Mouse (Mus musculus): ENCODE data around the gene Ate1.
"Not testable (repeated sequence)": the region's sequence is repeated elsewhere in the genome, so short reads cannot be mapped to it uniquely, and the experiment has no call there.

Ate1 gene

DNA sequence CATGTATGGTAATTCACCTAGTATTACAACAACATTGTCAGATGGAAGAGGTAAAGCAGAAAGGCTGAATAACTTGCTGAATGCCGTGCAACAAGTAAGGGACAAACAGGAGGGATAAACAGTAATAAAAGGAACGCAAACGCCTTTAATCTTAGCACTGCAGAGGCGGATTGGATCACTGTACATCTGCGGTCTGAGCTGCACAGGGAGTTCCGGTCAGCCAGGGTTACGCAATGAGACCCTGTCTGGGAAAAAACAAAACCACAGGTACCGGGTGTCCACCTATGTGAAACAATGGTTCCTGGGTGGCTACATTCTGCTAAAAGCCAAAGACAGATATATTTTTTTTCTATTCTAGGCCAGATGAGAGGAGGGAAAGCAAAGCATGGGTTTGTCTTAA lies 3.3 kb upstream of the Ate1 start:
- DNase-seq (ENCODE audit: low spot score) = no peak

DNA sequence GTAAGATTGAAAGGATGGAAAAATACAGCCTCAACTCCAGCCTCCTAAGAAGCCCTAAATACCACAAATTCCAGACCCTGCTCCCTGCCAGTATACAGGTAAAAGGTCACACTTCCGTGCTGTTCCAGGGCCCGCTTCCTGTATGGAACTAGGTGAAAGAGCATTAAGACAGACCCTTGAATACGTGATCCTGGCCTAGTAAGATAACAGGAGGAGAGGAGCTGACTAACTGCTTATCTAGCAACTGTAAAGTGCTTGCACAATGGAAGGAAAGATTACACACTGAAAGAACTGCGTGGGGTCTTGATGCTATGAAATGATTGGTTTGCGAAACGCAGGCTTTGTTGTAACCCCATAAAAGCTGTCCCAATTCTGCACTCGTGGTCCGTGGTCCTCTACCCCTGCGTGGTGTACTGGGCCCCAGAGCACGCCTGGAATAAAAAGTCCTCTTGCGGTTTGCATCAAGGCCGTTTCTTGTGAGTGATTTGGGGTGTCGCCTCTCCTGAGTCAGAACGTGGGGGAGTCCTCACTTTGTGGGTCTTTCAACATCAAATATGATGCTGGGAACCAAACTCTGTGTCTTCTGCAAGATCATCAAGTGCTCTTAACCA lies 748 bp upstream of the Ate1 start:
- no peak for DNase-seq (ENCODE audit: low spot score)

DNA sequence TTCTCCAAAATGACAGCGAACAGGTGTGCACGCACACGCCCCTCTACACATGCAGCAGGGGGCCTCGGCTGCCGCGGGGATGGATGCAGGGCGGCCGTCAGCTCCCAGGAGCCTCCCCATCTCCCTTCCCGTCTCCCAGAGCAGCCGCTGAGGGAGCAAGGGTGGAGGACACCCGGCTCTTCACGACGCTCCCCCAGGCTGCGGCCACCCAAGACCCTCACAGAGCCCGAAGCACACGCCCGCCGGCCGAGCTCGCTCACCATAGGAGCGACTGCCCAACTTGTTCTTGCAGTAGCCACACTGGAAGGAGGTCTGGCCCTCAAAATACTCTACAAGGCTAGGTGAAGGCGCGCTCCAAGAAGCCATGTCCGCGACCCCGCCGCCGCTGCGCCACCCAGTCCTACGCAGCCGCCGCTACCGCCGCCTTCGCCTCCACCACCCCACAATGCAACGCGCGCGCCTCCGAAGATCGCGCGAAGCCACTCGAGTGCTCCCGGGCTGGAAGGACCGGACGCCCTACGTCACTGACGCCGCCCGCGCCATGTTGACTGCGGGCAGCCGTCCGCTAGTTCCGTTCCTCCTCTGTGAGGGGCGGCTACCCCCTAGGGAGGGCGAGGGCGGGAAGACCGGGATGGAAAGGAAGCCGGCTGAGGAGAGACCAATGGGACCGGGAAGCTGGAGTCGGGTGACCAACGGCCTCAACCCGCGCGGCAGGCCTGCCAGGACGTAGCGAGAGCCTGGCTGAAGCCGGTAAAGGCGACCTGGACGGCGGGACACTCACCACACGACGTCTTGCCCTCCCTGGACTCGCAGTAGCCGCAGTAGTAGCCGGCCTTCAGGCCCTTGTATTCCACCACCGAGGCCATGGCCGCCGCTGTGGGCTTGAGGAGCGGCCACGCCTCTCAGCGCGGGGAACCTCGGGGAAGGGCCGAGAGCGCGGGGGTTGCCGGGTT lies 797 bp downstream of the Ate1 start:
- DNase-seq (ENCODE audit: low spot score) = peak; percentile 93

DNA sequence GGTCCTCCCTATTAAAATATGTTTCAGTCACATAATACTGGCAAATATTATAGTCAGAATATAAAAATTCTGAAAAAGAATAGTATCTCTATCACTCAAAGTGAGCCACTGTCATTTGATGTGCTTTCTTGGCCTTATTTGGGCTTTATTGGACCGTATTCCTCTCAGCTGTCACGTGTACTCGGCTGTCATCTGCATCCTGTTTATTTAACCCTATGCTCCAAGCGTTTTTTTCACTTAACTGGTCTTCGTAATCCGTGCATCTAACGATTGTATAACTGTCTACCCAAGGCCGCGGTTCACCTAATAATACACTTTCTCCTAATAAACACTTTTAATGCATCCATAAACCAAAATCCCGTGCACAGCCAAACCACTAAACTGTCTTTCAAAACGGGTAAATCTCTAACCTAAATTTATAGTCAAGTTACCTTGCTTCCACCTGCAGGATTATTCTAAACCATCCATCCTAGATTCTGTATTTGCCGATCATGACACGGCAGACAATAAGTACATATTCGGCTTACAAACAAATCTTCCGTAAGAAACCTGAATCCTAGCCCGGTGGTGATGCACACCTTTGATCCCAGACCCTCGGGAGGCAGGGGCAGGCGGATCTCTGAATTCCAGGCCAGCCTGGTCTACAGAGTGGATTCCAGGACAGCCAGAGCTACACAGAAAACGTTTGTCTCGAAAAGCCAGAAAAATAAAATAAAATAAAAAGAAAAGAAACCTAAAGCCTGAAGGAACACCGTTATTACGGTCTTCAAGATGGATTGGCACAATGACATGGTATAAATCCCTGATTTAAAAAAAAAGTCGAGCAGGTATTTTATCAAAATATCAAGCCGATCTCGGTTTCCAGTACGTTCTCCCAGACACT lies 1.7 kb downstream of the Ate1 start:
- DNase-seq (ENCODE audit: low spot score) = peak; percentile 37

DNA sequence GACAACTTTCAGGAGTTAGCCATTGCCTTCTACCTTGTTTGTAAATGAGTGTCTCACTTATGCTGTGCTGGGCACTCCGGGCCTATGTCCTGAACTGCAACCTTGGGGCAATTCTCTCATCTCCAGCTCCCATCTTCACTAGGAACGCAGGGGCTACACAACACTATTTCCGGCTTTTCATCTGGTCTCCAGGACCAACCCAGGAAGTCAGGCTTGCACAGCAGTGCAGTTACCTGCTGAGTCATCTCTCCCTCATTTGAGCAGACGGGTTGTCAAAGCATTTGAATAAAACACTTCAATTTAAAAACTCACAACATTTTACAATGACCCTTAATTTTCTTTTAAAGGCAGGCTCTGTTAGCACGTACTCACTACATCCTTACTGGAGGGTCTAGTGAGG lies 9.9 kb downstream of the Ate1 start:
- no peak for DNase-seq (ENCODE audit: low spot score)

DNA sequence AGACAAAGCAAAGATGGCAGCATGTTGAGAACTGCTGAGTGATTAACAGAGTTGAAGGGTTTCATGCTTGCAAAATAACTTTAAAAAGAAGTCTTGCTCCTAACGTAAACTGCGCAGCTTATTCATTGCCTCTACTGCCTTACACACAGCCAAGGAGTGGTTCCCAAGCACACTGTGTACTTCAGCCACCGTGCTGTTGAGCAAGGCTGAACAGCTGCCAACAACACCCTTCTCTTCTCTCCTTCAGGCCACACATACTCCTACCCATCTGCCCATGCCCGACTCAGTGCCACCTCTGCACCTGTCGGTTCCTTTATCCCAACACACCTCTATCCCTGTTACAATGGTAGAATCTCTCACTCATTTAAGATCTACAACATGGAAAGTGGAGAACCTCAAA lies 17.2 kb downstream of the Ate1 start:
- no peak for DNase-seq (ENCODE audit: low spot score)

DNA sequence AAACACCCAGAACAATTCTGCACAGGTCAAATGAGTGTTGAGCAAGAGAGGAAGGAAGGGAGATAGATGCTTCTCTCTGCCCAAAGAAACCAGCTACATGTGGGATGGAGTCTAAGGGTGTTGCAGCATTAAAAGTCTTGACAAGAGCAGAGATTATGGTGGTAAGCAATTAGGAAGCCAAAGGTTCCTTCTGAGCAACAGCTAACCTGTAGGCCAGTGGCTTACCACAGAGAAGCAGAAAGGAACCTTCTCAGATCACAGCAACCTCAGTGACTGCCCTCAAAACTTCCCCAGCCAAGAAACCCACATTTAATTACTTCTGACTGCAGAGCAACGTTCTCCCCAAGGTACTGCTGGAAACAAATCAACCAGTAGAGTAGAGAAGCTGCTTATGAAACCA lies 18.7 kb downstream of the Ate1 start:
- DNase-seq (ENCODE audit: low spot score) = no peak

DNA sequence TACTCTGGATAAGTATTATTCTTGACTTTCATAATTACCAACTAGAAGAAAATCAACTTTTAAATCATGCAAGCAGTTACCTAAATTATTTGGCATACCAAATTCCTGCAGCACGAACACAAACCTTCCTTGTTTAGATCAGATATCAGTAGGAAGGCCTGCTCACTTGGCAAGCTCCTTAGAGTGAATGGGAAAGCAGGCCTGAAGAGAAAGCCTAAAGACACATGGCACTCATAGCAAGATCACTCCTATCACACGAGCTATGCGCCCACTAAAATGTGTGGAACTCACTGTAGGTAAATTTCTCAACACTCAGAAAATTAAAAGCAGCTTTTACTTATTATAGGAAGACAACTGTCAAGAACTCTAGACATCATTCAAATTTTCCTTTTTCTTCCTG lies 26.8 kb downstream of the Ate1 start:
- no peak for DNase-seq (ENCODE audit: low spot score)

DNA sequence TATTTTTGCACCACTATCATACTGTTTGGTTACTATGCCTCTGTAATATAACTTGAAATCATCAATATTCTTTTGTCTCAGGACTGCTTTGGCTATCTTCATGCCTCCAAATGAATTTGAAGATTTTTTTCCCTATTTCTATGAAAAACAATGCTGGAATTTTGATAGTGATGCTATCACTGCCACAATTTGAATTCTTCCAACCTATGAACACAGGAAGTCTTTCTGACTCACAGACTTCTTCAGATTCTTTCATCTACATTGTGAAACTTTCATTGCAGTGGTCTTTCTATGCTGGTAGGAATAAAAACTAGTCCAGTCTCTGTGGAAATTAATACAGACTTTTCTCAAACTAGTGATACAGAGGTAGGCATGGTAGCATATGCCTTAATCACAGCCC lies 28.1 kb downstream of the Ate1 start:
- no peak for DNase-seq (ENCODE audit: low spot score)

DNA sequence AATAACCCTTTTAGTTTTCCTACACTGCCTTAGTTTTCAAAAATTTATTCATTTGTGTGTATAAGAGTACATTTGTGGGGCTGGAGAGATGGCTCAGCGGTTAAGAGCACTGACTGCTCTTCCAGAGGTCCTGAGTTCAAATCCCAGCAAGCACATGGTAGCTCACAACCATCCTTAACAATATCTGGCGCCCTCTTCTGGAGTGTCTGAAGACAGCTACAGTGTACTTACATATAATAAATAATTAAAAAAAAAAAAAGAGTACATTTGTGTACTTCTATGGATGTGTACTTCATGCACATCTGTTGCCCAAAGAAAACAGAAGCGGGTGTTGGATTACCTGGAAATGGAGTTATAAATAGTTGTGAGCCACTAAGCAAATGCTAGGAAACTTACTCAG lies 41.2 kb downstream of the Ate1 start:
- not testable (repeated sequence) for DNase-seq (ENCODE audit: low spot score)

DNA sequence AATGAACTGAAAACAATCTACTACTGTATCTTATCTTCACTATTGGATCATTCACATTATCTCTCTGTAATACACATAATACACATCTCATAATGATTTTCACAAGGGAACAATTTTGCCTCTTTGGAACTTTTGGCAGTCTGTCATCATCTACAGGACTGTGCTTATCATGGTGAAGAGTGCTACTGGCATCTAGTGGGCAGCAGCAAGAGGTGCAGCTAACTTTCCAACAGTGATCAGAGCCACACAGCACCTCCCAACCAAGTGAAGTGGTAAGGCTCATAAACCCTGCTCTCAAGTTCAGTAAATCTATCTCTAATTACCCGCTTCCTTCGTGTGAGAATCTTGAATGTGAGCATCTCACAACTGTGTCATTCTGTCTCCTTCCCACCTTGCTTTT lies 44.2 kb downstream of the Ate1 start:
- peak; percentile 15 for DNase-seq (ENCODE audit: low spot score)

DNA sequence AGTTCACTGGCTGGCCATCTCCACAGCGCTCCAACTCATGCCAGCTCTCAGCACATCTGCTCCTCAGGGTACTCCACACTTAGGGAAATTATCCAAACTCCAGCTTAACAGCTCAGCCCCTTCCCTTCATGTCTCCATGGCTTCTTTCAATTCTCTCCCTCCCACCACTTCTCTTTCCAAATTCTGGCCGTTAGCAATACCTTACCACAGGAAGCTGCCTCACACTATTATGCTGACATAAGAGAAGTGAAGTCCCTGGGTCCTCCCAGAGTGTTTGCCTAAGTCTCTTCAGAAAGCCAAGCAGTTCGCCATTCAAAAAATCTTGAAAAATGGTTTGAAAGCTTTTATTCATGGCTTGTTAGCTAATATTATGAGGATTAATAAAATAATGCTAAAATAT lies 46.3 kb downstream of the Ate1 start:
- DNase-seq (ENCODE audit: low spot score) = no peak

DNA sequence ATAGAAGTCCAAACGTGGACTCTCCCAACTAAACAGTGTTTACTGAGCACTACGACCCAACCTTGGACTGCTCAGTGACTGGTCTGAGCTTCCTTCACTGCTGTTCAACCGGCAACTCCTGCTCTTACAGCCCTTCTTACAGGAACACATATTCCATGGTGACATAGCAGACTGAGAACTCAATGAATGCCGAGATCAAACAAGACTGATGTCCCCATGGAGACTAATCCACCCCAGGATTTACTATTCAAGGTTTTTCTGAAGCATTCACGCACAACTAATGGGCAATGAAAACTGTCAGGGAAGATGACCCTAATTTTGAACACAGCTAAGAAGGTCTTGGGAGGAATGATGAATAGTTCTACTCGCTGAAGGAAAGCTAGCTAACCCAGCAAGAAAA lies 47.5 kb downstream of the Ate1 start:
- no peak for DNase-seq (ENCODE audit: low spot score)

DNA sequence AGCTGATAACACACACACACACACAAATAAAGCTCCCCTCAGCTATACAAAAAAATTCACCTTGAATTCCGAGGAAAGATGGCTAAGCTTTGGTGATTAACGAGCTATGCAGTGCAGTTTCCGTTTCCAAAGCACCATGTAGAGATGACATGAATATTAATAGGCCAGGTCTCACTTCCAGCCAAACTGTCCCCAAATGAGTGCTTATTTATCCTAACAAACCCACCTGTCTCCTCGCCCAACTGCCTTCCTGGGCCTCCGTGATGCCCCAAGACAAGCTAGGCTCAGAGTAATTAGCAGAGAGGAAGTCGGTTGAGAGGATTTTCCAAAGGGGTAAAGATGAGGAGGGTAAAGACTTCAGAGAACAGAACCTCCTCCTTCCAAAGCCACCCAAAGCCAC lies 49.1 kb downstream of the Ate1 start:
- no peak for DNase-seq (ENCODE audit: low spot score)

DNA sequence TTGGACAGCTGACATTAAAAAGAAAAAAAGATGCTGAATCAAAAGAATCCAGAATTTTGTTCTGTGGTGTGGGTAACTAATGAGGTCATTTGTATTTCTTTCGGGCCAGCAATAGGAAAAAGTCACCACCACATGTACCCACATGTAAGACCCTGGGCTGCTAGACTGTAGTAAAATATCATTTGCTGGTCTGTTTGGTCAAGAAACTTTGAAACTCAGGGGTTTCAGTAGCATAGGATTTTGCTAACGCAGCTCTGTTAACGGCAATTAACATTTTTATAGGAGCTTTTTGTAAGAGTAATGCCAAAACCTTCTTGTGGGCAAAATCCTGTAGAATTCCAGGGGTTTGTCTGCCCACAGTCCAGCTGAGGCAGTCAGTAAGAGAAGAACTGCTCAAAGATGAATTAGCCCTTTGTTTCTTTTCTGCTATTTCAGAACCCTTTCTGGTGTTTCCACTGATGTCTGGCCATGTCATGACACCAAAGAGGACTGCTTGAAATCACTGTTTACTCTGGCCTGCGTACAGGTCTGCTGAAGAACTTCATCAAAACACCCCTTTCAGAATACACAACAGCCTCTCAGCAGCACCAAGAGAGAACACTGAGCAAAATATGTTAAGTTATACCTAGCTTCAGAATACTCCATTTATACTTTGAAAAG lies 64.5 kb downstream of the Ate1 start:
- no peak for DNase-seq (ENCODE audit: low spot score)

DNA sequence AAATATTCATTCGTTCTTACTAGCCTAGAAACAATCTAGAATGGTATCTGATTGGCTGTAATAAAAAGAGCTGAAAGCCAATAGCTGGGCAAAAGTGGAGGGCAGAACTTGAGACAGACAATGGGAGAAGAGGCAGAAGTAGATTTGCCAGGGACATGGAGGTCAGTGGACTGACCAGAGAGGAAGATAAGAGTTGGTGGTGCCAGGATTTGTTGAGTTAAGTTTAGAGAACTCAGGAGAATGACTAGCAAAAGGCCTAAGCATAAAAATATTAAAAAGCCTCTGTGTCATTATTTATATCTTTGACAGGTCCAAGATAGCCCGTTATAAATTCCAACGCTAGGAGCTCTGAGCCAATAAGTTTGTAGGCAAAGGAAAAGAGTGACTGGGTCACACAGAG lies 65.9 kb downstream of the Ate1 start:
- no peak for DNase-seq (ENCODE audit: low spot score)

DNA sequence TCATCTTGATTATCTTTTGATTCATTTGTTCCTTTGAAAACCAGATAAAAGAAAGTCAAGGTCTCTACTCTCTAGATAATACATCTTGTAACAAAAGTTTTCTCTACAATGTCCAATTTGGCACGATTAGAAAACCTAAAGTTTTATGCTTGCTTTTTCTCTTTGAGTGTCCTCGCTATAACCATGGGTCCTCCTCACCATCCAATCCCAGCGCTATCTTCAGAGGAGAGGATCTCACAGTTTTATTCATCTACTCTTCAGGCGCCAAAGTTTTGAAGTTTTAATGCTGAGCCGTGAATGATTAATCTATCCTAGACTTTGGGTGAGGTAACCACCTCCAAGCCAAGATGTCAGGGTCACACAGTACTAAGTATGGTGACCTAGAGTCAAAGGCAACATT lies 84.4 kb downstream of the Ate1 start:
- DNase-seq (ENCODE audit: low spot score) = no peak

DNA sequence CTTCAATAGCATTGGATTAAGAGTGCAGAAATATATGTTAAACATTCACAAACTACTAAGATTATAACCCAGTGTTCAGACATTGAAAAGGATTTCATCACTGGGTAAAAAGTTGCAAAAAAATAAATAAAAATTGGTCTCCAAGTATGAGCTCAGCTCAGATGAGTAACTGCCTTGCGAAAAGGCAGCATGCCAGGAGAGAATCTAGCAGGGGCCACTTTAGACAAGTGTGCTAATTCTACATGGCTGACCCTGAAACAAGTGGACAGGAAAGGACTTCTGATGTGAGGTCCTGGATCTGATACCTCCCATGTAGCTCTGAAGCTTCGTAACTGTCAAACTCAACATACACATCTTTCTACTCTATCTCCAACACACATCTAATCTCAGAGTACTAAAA lies 88.0 kb downstream of the Ate1 start:
- DNase-seq (ENCODE audit: low spot score) = no peak

DNA sequence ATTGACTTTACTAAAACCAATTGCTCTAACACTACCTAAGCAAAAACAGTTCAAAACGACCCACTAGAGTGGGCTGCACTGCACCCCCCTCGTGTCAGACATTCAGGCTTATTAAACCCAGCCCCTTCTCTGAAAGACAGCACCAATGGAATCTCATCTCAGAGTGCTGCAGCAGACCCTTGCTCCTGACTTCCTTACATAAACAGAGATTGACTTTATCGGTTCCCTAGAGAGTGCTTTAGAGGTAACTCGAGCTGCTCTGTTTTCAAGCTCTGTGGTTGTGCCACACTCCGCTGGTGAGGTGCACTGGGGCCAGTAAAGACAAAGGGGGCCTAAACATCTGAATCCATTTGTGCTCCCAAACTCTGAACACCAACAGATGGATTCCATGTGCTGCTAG lies 93.6 kb downstream of the Ate1 start:
- no peak for DNase-seq (ENCODE audit: low spot score)

DNA sequence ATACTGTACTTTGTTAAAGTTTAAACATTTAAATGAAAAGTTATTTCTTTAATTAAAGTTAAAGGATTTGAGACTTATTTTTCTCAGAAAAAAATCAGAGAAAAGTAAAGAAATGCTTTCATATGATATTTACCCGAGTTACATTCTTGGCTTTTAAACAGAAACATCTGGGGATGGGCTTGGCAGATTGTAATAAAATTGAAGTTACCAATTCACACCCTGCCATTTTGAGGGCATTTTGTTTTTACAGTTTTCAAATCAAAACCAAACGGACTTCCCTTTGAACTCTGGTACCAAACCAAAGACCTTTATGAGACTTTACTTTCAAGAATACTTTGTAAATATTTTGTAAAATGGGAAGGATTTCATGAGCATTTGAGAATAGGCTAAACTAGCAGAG lies 94.2 kb downstream of the Ate1 start:
- no peak for DNase-seq (ENCODE audit: low spot score)

DNA sequence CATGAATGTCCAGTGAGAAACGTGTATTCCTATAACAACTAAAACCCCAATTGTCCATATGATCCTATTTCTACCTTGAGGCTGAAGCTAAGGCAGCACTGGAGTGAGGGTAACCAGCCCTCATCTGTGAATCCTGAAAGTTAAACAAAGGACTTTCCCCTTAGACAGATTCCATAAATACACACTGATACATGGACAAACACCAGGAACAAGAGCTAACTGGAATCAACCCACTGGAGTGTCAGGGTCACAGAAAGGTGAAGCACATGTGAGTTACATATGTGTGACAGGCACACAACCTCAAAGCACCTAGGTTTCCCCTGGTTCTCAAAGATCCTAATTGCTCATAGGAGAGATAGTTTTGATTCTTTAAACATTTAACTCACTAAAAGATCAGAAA lies 100.2 kb downstream of the Ate1 start:
- no peak for DNase-seq (ENCODE audit: low spot score)

DNA sequence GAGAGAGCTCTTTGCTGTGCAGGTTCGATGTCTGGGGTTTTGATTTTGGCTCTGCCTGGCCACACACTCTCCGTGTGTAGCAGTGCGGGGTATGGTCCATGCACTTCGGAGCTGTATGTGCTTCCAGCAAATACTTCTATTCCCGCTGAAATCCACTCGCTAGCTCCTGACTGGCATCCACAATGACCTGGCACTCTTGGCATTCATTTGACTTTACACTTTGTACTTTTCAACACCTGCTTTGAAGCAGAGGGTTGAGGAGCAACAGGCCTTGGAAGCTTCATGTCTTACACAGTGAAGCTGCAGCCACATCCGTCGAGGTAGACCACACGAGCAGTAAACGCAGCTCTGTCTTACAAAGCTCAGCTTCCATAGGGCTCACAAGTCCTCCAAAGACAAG lies 112.5 kb downstream of the Ate1 start:
- no peak for DNase-seq (ENCODE audit: low spot score)

Measured in T-cell, adult 2 months (primary cell).